Mouse (Mus musculus): ENCODE data around the gene Gm21961. TPM values are rescaled to one million over a fixed set of nuclear protein-coding genes. Genes with fewer than 3 reads are reported as not detected.
"Not testable (repeated sequence)": the region's sequence is repeated elsewhere in the genome, so short reads cannot be mapped to it uniquely, and the experiment has no call there.

Gene Gm21961
- not detected in 2 replicates for polyA plus RNA-seq (2014; fragmentation: Nextera tagmentation; extraction: Ambion mirVana)

GRCm38 (mm10) chr15:65014804-65015203, at the start of gene Gm21961:
Gene Gm21961 (minus strand): TSS chr15:65014904.
- no peaks in the 10 kb centered on the region for H3K27me3 ChIP-seq (ENCODE audit: control insufficient read depth, insufficient read depth, low read length)
- no peaks in the 10 kb centered on the region for H3K36me3 ChIP-seq (ENCODE audit: control insufficient read depth, insufficient read depth, low read length)
- no peaks in the 10 kb centered on the region for H3K4me1 ChIP-seq (ENCODE audit: control insufficient read depth in 2 of 2, insufficient read depth in 2 of 2, low read length in 2 of 2)
- no peaks in the 10 kb centered on the region for H3K9me3 ChIP-seq (ENCODE audit: control insufficient read depth, low read length)
- ATAC-seq (ENCODE audit: insufficient number of reproducible peaks, insufficient read depth, low FRiP score, low read depth): no peak
- H3K4me2 ChIP-seq (ENCODE audit: low read length): no peak within 1 kb of the TSS
- WGBS: 86% methylated on average over 5 of the region's 5 CpGs
- H3K9ac ChIP-seq (ENCODE audit: low read length): no peak within 1 kb of the TSS
- no peak within 1 kb of the TSS for H3K4me3 ChIP-seq (ENCODE audit: control insufficient read depth in 1 of 2, insufficient read depth in 1 of 2, low read depth in 1 of 2, low read length in 2 of 2)
- H3K27ac ChIP-seq (replicated peaks in 1 of 2; ENCODE audit: control insufficient read depth in 1 of 2, insufficient read depth in 1 of 2, low read depth in 2 of 2, low read length in 2 of 2): no peak within 1 kb of the TSS

GRCm38 (mm10) chr15:65041999-65042398, 27.3 kb upstream of the Gm21961 start:
- ATAC-seq (ENCODE audit: insufficient number of reproducible peaks, insufficient read depth, low FRiP score, low read depth): no peak
- Histone ChIP-seq H3K4me3 (ENCODE audit: control insufficient read depth in 1 of 2, insufficient read depth in 1 of 2, low read depth in 1 of 2, low read length in 2 of 2) (no peak overlapping the region), H3K27ac (replicated peaks in 1 of 2; ENCODE audit: control insufficient read depth in 1 of 2, insufficient read depth in 1 of 2, low read depth in 2 of 2, low read length in 2 of 2) (no peak overlapping the region), H3K9ac (ENCODE audit: low read length) (no peak overlapping the region), H3K27me3 (ENCODE audit: control insufficient read depth, insufficient read depth, low read length) (no peaks in the 10 kb centered on the region), H3K9me3 (ENCODE audit: control insufficient read depth, low read length) (no peaks in the 10 kb centered on the region), H3K36me3 (ENCODE audit: control insufficient read depth, insufficient read depth, low read length) (no peaks in the 10 kb centered on the region), H3K4me1 (ENCODE audit: control insufficient read depth in 2 of 2, insufficient read depth in 2 of 2, low read length in 2 of 2) (no peaks in the 10 kb centered on the region), H3K4me2 (ENCODE audit: low read length) (no peak overlapping the region)
- 66% methylated on average over 4 of the region's 4 CpGs for WGBS

GRCm38 (mm10) chr15:65039216-65039615, 24.5 kb upstream of the Gm21961 start:
- not testable (repeated sequence) for H3K4me1 ChIP-seq (ENCODE audit: control insufficient read depth in 2 of 2, insufficient read depth in 2 of 2, low read length in 2 of 2); ATAC-seq (ENCODE audit: insufficient number of reproducible peaks, insufficient read depth, low FRiP score, low read depth); H3K9ac ChIP-seq (ENCODE audit: low read length); H3K36me3 ChIP-seq (ENCODE audit: control insufficient read depth, insufficient read depth, low read length); H3K4me2 ChIP-seq (ENCODE audit: low read length); H3K9me3 ChIP-seq (ENCODE audit: control insufficient read depth, low read length); H3K27ac ChIP-seq (replicated peaks in 1 of 2; ENCODE audit: control insufficient read depth in 1 of 2, insufficient read depth in 1 of 2, low read depth in 2 of 2, low read length in 2 of 2); H3K4me3 ChIP-seq (ENCODE audit: control insufficient read depth in 1 of 2, insufficient read depth in 1 of 2, low read depth in 1 of 2, low read length in 2 of 2); H3K27me3 ChIP-seq (ENCODE audit: control insufficient read depth, insufficient read depth, low read length)

- H3K4me1 ChIP-seq (ENCODE audit: control insufficient read depth in 2 of 2, insufficient read depth in 2 of 2, low read length in 2 of 2): no peaks in the 10 kb centered on the region
- WGBS: 47% methylated on average over 1 of the region's 1 CpGs
- H3K27me3 ChIP-seq (ENCODE audit: control insufficient read depth, insufficient read depth, low read length): no peaks in the 10 kb centered on the region
- no peak for ATAC-seq (ENCODE audit: insufficient number of reproducible peaks, insufficient read depth, low FRiP score, low read depth)
- H3K4me2 ChIP-seq (ENCODE audit: low read length): no peak overlapping the region
- no peak overlapping the region for H3K4me3 ChIP-seq (ENCODE audit: control insufficient read depth in 1 of 2, insufficient read depth in 1 of 2, low read depth in 1 of 2, low read length in 2 of 2)
- no peaks in the 10 kb centered on the region for H3K36me3 ChIP-seq (ENCODE audit: control insufficient read depth, insufficient read depth, low read length)
- H3K9me3 ChIP-seq (ENCODE audit: control insufficient read depth, low read length): no peaks in the 10 kb centered on the region
- no peak overlapping the region for H3K27ac ChIP-seq (replicated peaks in 1 of 2; ENCODE audit: control insufficient read depth in 1 of 2, insufficient read depth in 1 of 2, low read depth in 2 of 2, low read length in 2 of 2)
- H3K9ac ChIP-seq (ENCODE audit: low read length): no peak overlapping the region
These were observed 3.3 kb upstream of the Gm21961 start for GRCm38 (mm10) chr15:65017971-65018370.

- H3K9me3 ChIP-seq (ENCODE audit: control insufficient read depth, low read length): no peaks in the 10 kb centered on the region
- H3K36me3 ChIP-seq (ENCODE audit: control insufficient read depth, insufficient read depth, low read length): no peaks in the 10 kb centered on the region
- no peak overlapping the region for H3K9ac ChIP-seq (ENCODE audit: low read length)
- no peak for ATAC-seq (ENCODE audit: insufficient number of reproducible peaks, insufficient read depth, low FRiP score, low read depth)
- no peak overlapping the region for H3K4me2 ChIP-seq (ENCODE audit: low read length)
- H3K4me3 ChIP-seq (ENCODE audit: control insufficient read depth in 1 of 2, insufficient read depth in 1 of 2, low read depth in 1 of 2, low read length in 2 of 2): no peak overlapping the region
- H3K27ac ChIP-seq (replicated peaks in 1 of 2; ENCODE audit: control insufficient read depth in 1 of 2, insufficient read depth in 1 of 2, low read depth in 2 of 2, low read length in 2 of 2): no peak overlapping the region
- no peaks in the 10 kb centered on the region for H3K4me1 ChIP-seq (ENCODE audit: control insufficient read depth in 2 of 2, insufficient read depth in 2 of 2, low read length in 2 of 2)
- H3K27me3 ChIP-seq (ENCODE audit: control insufficient read depth, insufficient read depth, low read length): no peaks in the 10 kb centered on the region
These were observed 8.5 kb downstream of the Gm21961 start for GRCm38 (mm10) chr15:65006177-65006576.

GRCm38 (mm10) chr15:64994498-64994897, 20.2 kb downstream of the Gm21961 start:
- ATAC-seq (ENCODE audit: insufficient number of reproducible peaks, insufficient read depth, low FRiP score, low read depth): no peak
- Histone ChIP-seq H3K9me3 (ENCODE audit: control insufficient read depth, low read length) (no peaks in the 10 kb centered on the region), H3K4me3 (ENCODE audit: control insufficient read depth in 1 of 2, insufficient read depth in 1 of 2, low read depth in 1 of 2, low read length in 2 of 2) (no peak overlapping the region), H3K4me2 (ENCODE audit: low read length) (no peak overlapping the region), H3K9ac (ENCODE audit: low read length) (no peak overlapping the region), H3K4me1 (ENCODE audit: control insufficient read depth in 2 of 2, insufficient read depth in 2 of 2, low read length in 2 of 2) (no peaks in the 10 kb centered on the region), H3K27me3 (ENCODE audit: control insufficient read depth, insufficient read depth, low read length) (no peaks in the 10 kb centered on the region), H3K27ac (replicated peaks in 1 of 2; ENCODE audit: control insufficient read depth in 1 of 2, insufficient read depth in 1 of 2, low read depth in 2 of 2, low read length in 2 of 2) (no peak overlapping the region), H3K36me3 (ENCODE audit: control insufficient read depth, insufficient read depth, low read length) (no peaks in the 10 kb centered on the region)
- WGBS: 77% methylated on average over 4 of the region's 4 CpGs

- H3K4me3 ChIP-seq (ENCODE audit: control insufficient read depth in 1 of 2, insufficient read depth in 1 of 2, low read depth in 1 of 2, low read length in 2 of 2): no peak overlapping the region
- H3K4me2 ChIP-seq (ENCODE audit: low read length): no peak overlapping the region
- no peak overlapping the region for H3K27ac ChIP-seq (replicated peaks in 1 of 2; ENCODE audit: control insufficient read depth in 1 of 2, insufficient read depth in 1 of 2, low read depth in 2 of 2, low read length in 2 of 2)
- no peak overlapping the region for H3K9ac ChIP-seq (ENCODE audit: low read length)
- no peaks in the 10 kb centered on the region for H3K4me1 ChIP-seq (ENCODE audit: control insufficient read depth in 2 of 2, insufficient read depth in 2 of 2, low read length in 2 of 2)
- H3K27me3 ChIP-seq (ENCODE audit: control insufficient read depth, insufficient read depth, low read length): no peaks in the 10 kb centered on the region
- H3K36me3 ChIP-seq (ENCODE audit: control insufficient read depth, insufficient read depth, low read length): no peaks in the 10 kb centered on the region
- 51% methylated on average over 2 of the region's 2 CpGs for WGBS
- H3K9me3 ChIP-seq (ENCODE audit: control insufficient read depth, low read length): no peaks in the 10 kb centered on the region
- ATAC-seq (ENCODE audit: insufficient number of reproducible peaks, insufficient read depth, low FRiP score, low read depth): no peak
These were observed 34.7 kb downstream of the Gm21961 start for GRCm38 (mm10) chr15:64979976-64980375.

- 85% methylated on average over 7 of the region's 7 CpGs for WGBS
- Histone ChIP-seq H3K27ac (replicated peaks in 1 of 2; ENCODE audit: control insufficient read depth in 1 of 2, insufficient read depth in 1 of 2, low read depth in 2 of 2, low read length in 2 of 2) (no peak overlapping the region), H3K9ac (ENCODE audit: low read length) (no peak overlapping the region), H3K9me3 (ENCODE audit: control insufficient read depth, low read length) (no peaks in the 10 kb centered on the region), H3K4me3 (ENCODE audit: control insufficient read depth in 1 of 2, insufficient read depth in 1 of 2, low read depth in 1 of 2, low read length in 2 of 2) (no peak overlapping the region), H3K4me2 (ENCODE audit: low read length) (no peak overlapping the region), H3K27me3 (ENCODE audit: control insufficient read depth, insufficient read depth, low read length) (no peaks in the 10 kb centered on the region), H3K36me3 (ENCODE audit: control insufficient read depth, insufficient read depth, low read length) (no peaks in the 10 kb centered on the region), H3K4me1 (ENCODE audit: control insufficient read depth in 2 of 2, insufficient read depth in 2 of 2, low read length in 2 of 2) (no peaks in the 10 kb centered on the region)
- ATAC-seq (ENCODE audit: insufficient number of reproducible peaks, insufficient read depth, low FRiP score, low read depth): no peak
These were observed 38.5 kb downstream of the Gm21961 start for GRCm38 (mm10) chr15:64976044-64976805.

Data from heart, embryonic 14.5 days (tissue).